Mouse (Mus musculus): ENCODE measurements at regions not wholly inside any gene's neighbourhood (a gene's known extent, or its start where the extent isn't known, plus 50 kb on each side); places are given as distances from the start of the nearest gene placed in this dataset.

DNA sequence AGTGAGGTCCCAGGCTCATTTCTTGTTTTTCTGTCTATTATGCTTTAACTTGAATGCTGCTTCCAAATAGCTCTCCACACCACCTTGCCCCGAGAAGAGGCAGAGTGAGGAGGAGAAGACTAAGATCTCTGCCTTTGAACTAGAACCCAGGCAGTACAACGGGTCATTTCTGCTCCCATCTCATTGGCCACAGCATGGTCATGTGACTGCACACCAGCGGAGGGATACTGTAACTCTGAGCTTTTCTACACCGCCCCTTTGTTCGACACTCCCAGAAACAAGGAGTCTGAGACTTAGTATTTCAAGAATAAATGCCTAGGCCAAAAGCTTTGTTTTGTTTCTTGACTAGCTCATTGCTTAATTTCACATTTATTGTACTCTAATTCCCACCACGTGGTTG lies 230.5 kb upstream of the Habp2 start:
- Histone ChIP-seq H3K27ac (ENCODE audit: low read depth, low read length) (no peak overlapping the region), H3K9me3 (replicated peaks; ENCODE audit: control insufficient read depth, low read length) (no peaks in the 10 kb centered on the region), H3K4me1 (ENCODE audit: control insufficient read depth, insufficient read depth, low read length) (peaks cover under 1% of the 10 kb centered on the region; the same call in 1 of the 2 replicates), H3K4me3 (ENCODE audit: low read depth, low read length) (no peak overlapping the region), H3K36me3 (ENCODE audit: control insufficient read depth, insufficient read depth, low read length) (no peaks in the 10 kb centered on the region), H3K27me3 (replicated peaks; ENCODE audit: control insufficient read depth, insufficient read depth, low read length) (no peaks in the 10 kb centered on the region), H3K4me2 (ENCODE audit: low read length) (no peak overlapping the region), H3K9ac (ENCODE audit: low read length) (no peak overlapping the region)
- ATAC-seq: no peak
- no peak for DNase-seq (ENCODE audit: low spot score)
- WGBS: 86% methylated on average over 6 of the region's 6 CpGs

- H3K36me3 ChIP-seq (ENCODE audit: control insufficient read depth, insufficient read depth, low read length): no peaks in the 10 kb centered on the region
- H3K27me3 ChIP-seq (replicated peaks; ENCODE audit: control insufficient read depth, insufficient read depth, low read length): no peaks in the 10 kb centered on the region
- H3K27ac ChIP-seq (ENCODE audit: low read depth, low read length): peak overlapping the region; percentile 89
- no peaks in the 10 kb centered on the region for H3K9me3 ChIP-seq (replicated peaks; ENCODE audit: control insufficient read depth, low read length)
- 0 out of 2 replicates have a peak overlapping the region, but pooled peaks have one; percentile 8 for H3K4me2 ChIP-seq (ENCODE audit: low read length)
- H3K4me1 ChIP-seq (ENCODE audit: control insufficient read depth, insufficient read depth, low read length): peaks cover 12% of the 10 kb centered on the region; the same call in 1 of the 2 replicates
- H3K4me3 ChIP-seq (ENCODE audit: low read depth, low read length): no peak overlapping the region
- H3K9ac ChIP-seq (ENCODE audit: low read length): no peak overlapping the region
- 4% methylated on average over 10 of the region's 10 CpGs for whole genome bisulfite sequencing
- DNase-seq (ENCODE audit: low spot score): peak; percentile 91
- peak; percentile 93 for ATAC-seq
These were observed 224.9 kb upstream of the Habp2 start for GRCm38 (mm10) chr19:56061882-56062540.

GRCm38 (mm10) chr19:56063099-56063498 lies 223.8 kb upstream of the Habp2 start:
- Histone ChIP-seq H3K27ac (ENCODE audit: low read depth, low read length) (no peak overlapping the region), H3K9me3 (replicated peaks; ENCODE audit: control insufficient read depth, low read length) (no peaks in the 10 kb centered on the region), H3K9ac (ENCODE audit: low read length) (no peak overlapping the region), H3K4me3 (ENCODE audit: low read depth, low read length) (no peak overlapping the region), H3K4me1 (ENCODE audit: control insufficient read depth, insufficient read depth, low read length) (peaks cover 12% of the 10 kb centered on the region; the same call in 1 of the 2 replicates), H3K36me3 (ENCODE audit: control insufficient read depth, insufficient read depth, low read length) (no peaks in the 10 kb centered on the region), H3K4me2 (ENCODE audit: low read length) (no peak overlapping the region), H3K27me3 (replicated peaks; ENCODE audit: control insufficient read depth, insufficient read depth, low read length) (no peaks in the 10 kb centered on the region)
- 30% methylated on average over 5 of the region's 5 CpGs for WGBS
- DNase-seq (ENCODE audit: low spot score): no peak
- no peak for ATAC-seq

DNA sequence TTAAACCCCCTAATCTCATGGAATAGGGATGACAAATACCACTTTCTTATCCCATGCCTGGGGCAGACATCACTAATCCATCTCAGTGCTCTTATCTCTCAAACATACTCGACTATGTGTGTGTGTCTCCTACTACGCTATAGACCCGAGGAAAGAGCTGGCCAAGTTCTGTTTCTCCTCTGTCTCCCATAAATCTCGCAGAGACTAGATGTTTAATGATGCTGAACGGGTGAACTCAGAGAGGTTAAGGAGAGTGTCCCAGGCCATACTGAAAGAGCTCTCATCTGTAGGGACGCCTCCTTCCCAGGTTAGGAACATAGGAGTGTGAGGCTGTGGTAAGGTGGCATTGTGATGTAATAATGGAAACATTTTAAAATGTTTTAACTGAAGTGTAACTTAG lies 221.2 kb upstream of the Habp2 start:
- Histone ChIP-seq H3K27ac (ENCODE audit: low read depth, low read length) (no peak overlapping the region), H3K4me2 (ENCODE audit: low read length) (no peak overlapping the region), H3K9ac (ENCODE audit: low read length) (no peak overlapping the region), H3K4me1 (ENCODE audit: control insufficient read depth, insufficient read depth, low read length) (peaks cover 12% of the 10 kb centered on the region; the same call in 1 of the 2 replicates), H3K27me3 (replicated peaks; ENCODE audit: control insufficient read depth, insufficient read depth, low read length) (no peaks in the 10 kb centered on the region), H3K9me3 (replicated peaks; ENCODE audit: control insufficient read depth, low read length) (no peaks in the 10 kb centered on the region), H3K4me3 (ENCODE audit: low read depth, low read length) (no peak overlapping the region), H3K36me3 (ENCODE audit: control insufficient read depth, insufficient read depth, low read length) (no peaks in the 10 kb centered on the region)
- DNase-seq (ENCODE audit: low spot score) (no peak), ATAC-seq (no peak)
- 84% methylated on average over 6 of the region's 6 CpGs for WGBS

GRCm38 (mm10) chr19:56068165-56068564 lies 218.8 kb upstream of the Habp2 start:
- H3K4me1 ChIP-seq (ENCODE audit: control insufficient read depth, insufficient read depth, low read length): 0 out of 2 replicates have a peak, but pooled peaks cover 2% of the 10 kb centered on the region
- H3K9me3 ChIP-seq (replicated peaks; ENCODE audit: control insufficient read depth, low read length): no peaks in the 10 kb centered on the region
- ATAC-seq (no peak), DNase-seq (ENCODE audit: low spot score) (no peak)
- no peaks in the 10 kb centered on the region for H3K36me3 ChIP-seq (ENCODE audit: control insufficient read depth, insufficient read depth, low read length)
- 86% methylated on average over 8 of the region's 8 CpGs for WGBS
- H3K27me3 ChIP-seq (replicated peaks; ENCODE audit: control insufficient read depth, insufficient read depth, low read length): no peaks in the 10 kb centered on the region
- no peak overlapping the region for H3K27ac ChIP-seq (ENCODE audit: low read depth, low read length)
- H3K4me2 ChIP-seq (ENCODE audit: low read length): no peak overlapping the region
- H3K4me3 ChIP-seq (ENCODE audit: low read depth, low read length): no peak overlapping the region
- H3K9ac ChIP-seq (ENCODE audit: low read length): no peak overlapping the region

DNA sequence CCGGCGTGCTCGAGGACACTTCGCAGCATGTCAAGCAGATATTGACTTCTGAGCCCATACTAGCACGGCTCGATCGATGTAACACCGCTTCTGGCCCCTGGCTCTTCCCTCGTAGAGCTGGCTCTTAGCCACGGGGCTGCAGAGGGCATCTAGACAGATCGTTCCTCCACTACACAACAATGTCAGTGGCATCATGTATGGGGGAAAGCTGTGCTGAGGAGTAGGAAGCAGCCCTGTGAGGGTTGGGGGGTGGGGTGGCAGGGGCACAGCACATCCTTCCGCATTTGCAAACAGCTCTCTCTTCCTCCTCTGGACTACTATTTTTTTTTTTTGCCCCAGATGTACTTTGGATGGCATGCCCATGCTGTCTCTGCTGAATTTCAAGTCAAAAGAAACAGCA lies 218.1 kb upstream of the Habp2 start:
- Histone ChIP-seq H3K9me3 (replicated peaks; ENCODE audit: control insufficient read depth, low read length) (no peaks in the 10 kb centered on the region), H3K4me3 (ENCODE audit: low read depth, low read length) (no peak overlapping the region), H3K36me3 (ENCODE audit: control insufficient read depth, insufficient read depth, low read length) (no peaks in the 10 kb centered on the region), H3K27ac (ENCODE audit: low read depth, low read length) (no peak overlapping the region), H3K9ac (ENCODE audit: low read length) (no peak overlapping the region), H3K4me1 (ENCODE audit: control insufficient read depth, insufficient read depth, low read length) (no peaks in the 10 kb centered on the region), H3K4me2 (ENCODE audit: low read length) (no peak overlapping the region), H3K27me3 (replicated peaks; ENCODE audit: control insufficient read depth, insufficient read depth, low read length) (no peaks in the 10 kb centered on the region)
- ATAC-seq (no peak), DNase-seq (ENCODE audit: low spot score) (no peak)
- 69% methylated on average over 12 of the region's 12 CpGs for WGBS

DNA sequence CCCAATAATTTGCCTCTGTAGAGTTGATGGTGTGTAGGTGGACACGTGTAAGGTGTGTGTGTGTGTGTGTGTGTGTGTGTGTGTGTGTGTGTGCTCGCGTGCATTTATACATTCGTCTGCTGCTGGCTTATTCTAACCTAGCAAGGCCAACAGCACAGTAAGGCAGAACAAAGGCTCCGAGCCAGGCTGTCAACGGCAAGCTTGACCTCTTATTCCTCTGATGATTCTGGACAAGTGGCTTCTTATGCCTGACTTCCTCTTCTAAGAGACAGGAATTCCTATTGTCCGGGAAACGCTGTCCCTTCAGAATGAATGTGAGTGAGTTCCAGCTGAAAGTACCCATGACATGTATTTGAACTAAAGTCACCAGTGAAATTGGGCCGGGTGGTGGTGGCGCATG lies 217.7 kb upstream of the Habp2 start:
- H3K9me3 ChIP-seq (replicated peaks; ENCODE audit: control insufficient read depth, low read length): no peaks in the 10 kb centered on the region
- no peaks in the 10 kb centered on the region for H3K27me3 ChIP-seq (replicated peaks; ENCODE audit: control insufficient read depth, insufficient read depth, low read length)
- H3K4me2 ChIP-seq (ENCODE audit: low read length): no peak overlapping the region
- ATAC-seq (no peak), DNase-seq (ENCODE audit: low spot score) (no peak)
- no peak overlapping the region for H3K27ac ChIP-seq (ENCODE audit: low read depth, low read length)
- 54% methylated on average over 10 of the region's 10 CpGs for WGBS
- no peak overlapping the region for H3K4me3 ChIP-seq (ENCODE audit: low read depth, low read length)
- no peaks in the 10 kb centered on the region for H3K36me3 ChIP-seq (ENCODE audit: control insufficient read depth, insufficient read depth, low read length)
- no peak overlapping the region for H3K9ac ChIP-seq (ENCODE audit: low read length)
- H3K4me1 ChIP-seq (ENCODE audit: control insufficient read depth, insufficient read depth, low read length): no peaks in the 10 kb centered on the region

GRCm38 (mm10) chr19:56071340-56071739 lies 215.6 kb upstream of the Habp2 start:
- Histone ChIP-seq H3K4me1 (ENCODE audit: control insufficient read depth, insufficient read depth, low read length) (no peaks in the 10 kb centered on the region), H3K4me3 (ENCODE audit: low read depth, low read length) (no peak overlapping the region), H3K4me2 (ENCODE audit: low read length) (no peak overlapping the region), H3K36me3 (ENCODE audit: control insufficient read depth, insufficient read depth, low read length) (no peaks in the 10 kb centered on the region), H3K27me3 (replicated peaks; ENCODE audit: control insufficient read depth, insufficient read depth, low read length) (no peaks in the 10 kb centered on the region), H3K9ac (ENCODE audit: low read length) (no peak overlapping the region), H3K27ac (ENCODE audit: low read depth, low read length) (no peak overlapping the region), H3K9me3 (replicated peaks; ENCODE audit: control insufficient read depth, low read length) (no peaks in the 10 kb centered on the region)
- DNase-seq (ENCODE audit: low spot score) (no peak), ATAC-seq (no peak)
- WGBS: 50% methylated on average over 4 of the region's 4 CpGs

DNA sequence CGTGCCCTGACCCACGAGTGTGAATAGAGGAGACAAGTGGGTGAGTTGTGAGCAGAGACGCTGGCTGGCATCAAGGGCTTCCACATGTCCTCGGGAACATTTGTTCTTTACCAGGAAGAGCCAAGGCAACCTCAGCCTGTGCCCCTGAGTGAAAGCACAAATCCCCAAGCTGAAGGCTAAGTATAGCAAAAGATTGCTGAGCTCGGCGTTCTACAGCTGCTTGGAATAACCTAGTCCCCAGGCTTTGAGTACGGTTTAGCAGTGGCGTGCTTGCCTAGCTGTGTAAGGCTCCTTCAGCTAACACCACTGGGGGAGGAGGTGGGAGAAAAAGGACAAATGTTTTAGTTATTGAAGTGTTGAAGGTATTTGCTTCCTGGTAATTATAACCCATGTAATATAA lies 210.8 kb upstream of the Habp2 start:
- Histone ChIP-seq H3K27me3 (replicated peaks; ENCODE audit: control insufficient read depth, insufficient read depth, low read length) (no peaks in the 10 kb centered on the region), H3K27ac (ENCODE audit: low read depth, low read length) (no peak overlapping the region), H3K9me3 (replicated peaks; ENCODE audit: control insufficient read depth, low read length) (no peaks in the 10 kb centered on the region), H3K4me2 (ENCODE audit: low read length) (no peak overlapping the region), H3K4me3 (ENCODE audit: low read depth, low read length) (no peak overlapping the region), H3K9ac (ENCODE audit: low read length) (no peak overlapping the region), H3K36me3 (ENCODE audit: control insufficient read depth, insufficient read depth, low read length) (no peaks in the 10 kb centered on the region), H3K4me1 (ENCODE audit: control insufficient read depth, insufficient read depth, low read length) (no peaks in the 10 kb centered on the region)
- DNase-seq (ENCODE audit: low spot score) (no peak), ATAC-seq (no peak)
- WGBS: 89% methylated on average over 8 of the region's 8 CpGs
